Mouse (Mus musculus) layer of hippocampus, adult 9-11 months (tissue): Measurements from ENCODE around the gene Inpp1.

Source experiments
- DNase-seq: peaks from one replicate; pipeline ENCODE4 v3.0.0; 2022

Gene Inpp1

GRCm38 (mm10) chr1:52787254-52787653 is 30.2 kb downstream of the Inpp1 start:
- no peak for DNase-seq

- no peak for DNase-seq
Measured at GRCm38 (mm10) chr1:52765176-52766111, 52.0 kb downstream of the Inpp1 start.

- no peak for DNase-seq
Measured at GRCm38 (mm10) chr1:52763894-52764809, 53.3 kb downstream of the Inpp1 start.

- no peak for DNase-seq
Measured at GRCm38 (mm10) chr1:52758174-52758573, 59.3 kb downstream of the Inpp1 start.

- no peak for DNase-seq
Measured at GRCm38 (mm10) chr1:52754331-52754730, 63.2 kb downstream of the Inpp1 start.

- DNase-seq: no peak
Measured at GRCm38 (mm10) chr1:52753828-52754227, 63.7 kb downstream of the Inpp1 start.

GRCm38 (mm10) chr1:52752706-52753105 is 64.8 kb downstream of the Inpp1 start:
- no peak for DNase-seq

- no peak for DNase-seq
Measured at GRCm38 (mm10) chr1:52751634-52752033, 65.9 kb downstream of the Inpp1 start.

- DNase-seq: no peak
Measured at GRCm38 (mm10) chr1:52749978-52750377, 67.5 kb downstream of the Inpp1 start.

GRCm38 (mm10) chr1:52748260-52748659 is 69.2 kb downstream of the Inpp1 start:
- DNase-seq: no peak

GRCm38 (mm10) chr1:52742567-52742966 is 74.9 kb downstream of the Inpp1 start:
- no peak for DNase-seq
